Mouse (Mus musculus) liver (tissue): ENCODE data around the gene Comp.

ENCODE experiments used
- DNase-seq: peaks from one replicate; pipeline ENCODE4 v3.0.0-alpha.2; 2020; ENCODE audit warnings: mixed read lengths

Gene Comp

DNA sequence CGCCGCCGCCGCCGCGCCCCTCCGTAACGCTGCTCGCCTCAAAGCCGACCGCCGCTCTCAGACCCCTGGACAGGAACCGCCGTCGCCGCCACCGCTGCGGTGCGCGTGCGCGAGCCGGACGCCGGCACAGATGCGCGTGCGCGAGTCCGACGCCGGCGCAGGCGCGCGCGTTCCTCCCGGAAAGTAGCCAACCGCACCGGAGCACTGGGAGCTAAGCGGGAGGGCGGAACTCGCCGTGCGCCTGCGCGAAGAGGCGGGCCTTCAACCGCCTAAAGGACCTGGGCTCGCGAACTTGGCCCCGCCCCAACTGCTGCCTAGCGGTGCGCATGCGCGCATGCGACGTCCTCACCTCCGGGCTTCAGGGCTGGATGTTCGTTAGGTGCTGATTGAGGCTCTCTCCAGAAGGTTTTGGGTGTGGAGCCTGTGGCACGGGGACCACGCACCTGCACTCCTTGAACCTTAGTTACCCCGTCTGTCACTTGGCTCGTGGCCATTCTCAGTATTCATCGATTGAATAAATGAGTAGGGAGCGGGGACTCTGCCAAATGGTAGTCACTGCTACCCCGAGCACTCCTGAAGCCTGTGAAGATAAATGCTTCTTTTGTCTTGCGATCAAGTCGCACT lies 20.1 kb upstream of the Comp start, which contains the start of gene Upf1:
TSS of gene Upf1 (minus strand) at position 85 of the 624 bp plus-strand sequence.
- peak; percentile 100 for DNase-seq

- no peak for DNase-seq
Measured at GRCm38 (mm10) chr8:70354004-70354403, 19.4 kb upstream of the Comp start.

DNA sequence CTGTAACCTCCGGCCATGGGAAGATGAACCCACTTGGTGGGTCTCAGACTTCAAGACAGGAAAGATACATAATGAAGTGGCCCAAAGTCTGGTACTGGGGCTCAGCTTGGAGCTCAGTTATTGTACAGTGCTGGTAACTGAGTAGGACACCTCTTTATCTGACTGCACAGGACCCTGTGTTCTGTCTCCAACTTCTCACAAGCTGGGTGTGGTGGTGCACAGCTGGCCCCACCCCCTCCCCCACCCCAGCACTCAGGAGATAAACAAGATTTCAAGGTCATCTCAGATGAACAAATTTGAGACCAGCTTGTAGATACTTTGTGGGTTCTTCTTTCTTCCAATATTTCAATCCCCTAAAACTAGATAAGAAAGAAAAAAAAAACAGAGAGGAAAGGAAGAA lies 17.2 kb upstream of the Comp start:
- DNase-seq = peak; percentile 85

GRCm38 (mm10) chr8:70359411-70359810 lies 13.9 kb upstream of the Comp start:
- DNase-seq = no peak

DNA sequence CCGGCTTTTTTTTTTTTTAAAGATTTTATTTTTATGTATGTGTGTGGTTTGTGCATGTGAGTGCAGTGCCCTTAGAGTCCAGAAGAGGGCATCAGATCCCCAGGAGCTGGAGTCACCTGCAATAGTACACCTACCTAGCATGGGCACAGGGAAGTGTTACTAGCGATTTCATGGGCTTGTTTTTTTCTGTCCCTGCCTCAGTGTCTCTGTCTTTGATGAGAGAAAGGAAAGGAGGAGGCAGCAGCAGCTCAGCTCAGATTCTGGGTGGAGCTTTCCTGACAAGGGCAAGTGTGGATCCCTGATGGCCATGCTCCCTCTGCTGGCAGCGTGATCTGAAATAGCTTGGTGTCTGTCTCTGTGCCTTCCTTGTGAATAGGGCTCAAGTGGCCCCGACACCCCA lies 12.6 kb upstream of the Comp start:
- peak; percentile 71 for DNase-seq

- no peak for DNase-seq
Measured at GRCm38 (mm10) chr8:70361484-70362032, 11.8 kb upstream of the Comp start.

DNA sequence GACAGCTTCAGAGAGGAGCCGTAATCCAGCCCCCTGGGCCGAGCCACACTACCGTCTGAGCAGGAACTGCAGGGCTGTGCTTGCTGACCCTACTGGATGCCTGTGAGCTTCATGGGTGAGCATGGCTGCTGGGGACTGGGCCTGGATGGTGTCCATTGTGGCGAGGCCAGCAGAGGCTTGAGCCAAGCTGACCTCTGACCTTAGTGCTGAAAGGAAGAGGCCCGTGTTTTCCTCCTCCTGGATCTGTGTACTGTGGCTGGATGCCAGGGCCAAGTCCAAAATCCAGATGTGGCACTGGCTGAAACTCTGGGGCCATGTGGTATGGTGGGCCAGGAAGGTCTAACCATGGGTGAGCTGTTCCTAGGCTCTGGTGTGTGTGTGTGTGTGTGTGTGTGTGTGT lies 9.3 kb upstream of the Comp start:
- peak; percentile 47 for DNase-seq

DNA sequence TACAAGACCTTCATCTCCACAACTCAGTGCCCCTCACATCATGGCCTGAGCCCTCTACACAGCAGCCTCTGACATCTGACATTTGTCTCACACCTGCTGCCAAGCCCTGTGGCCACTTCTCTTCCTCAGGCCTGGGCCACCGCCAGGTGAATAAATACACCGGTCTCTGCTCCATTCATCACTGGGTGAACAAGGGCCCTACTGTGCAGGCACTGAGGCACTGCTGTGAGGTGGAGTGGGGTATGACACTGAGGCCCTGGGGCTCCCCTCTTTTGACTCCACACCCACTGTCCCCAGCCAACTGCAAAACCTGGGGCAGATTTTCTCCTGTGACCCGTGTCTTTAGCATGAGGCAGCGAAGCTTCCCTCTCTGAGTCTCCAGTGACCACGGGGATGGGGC lies 6.8 kb upstream of the Comp start:
- no peak for DNase-seq

- DNase-seq = no peak
Measured at GRCm38 (mm10) chr8:70370476-70370875, 2.9 kb upstream of the Comp start.

- no peak for DNase-seq
Measured at GRCm38 (mm10) chr8:70371951-70372350, 1.4 kb upstream of the Comp start.

- peak; percentile 87 for DNase-seq
Measured at GRCm38 (mm10) chr8:70374318-70374927, 1.1 kb downstream of the Comp start.

GRCm38 (mm10) chr8:70375212-70375859 lies 2.0 kb downstream of the Comp start:
- no peak for DNase-seq

DNA sequence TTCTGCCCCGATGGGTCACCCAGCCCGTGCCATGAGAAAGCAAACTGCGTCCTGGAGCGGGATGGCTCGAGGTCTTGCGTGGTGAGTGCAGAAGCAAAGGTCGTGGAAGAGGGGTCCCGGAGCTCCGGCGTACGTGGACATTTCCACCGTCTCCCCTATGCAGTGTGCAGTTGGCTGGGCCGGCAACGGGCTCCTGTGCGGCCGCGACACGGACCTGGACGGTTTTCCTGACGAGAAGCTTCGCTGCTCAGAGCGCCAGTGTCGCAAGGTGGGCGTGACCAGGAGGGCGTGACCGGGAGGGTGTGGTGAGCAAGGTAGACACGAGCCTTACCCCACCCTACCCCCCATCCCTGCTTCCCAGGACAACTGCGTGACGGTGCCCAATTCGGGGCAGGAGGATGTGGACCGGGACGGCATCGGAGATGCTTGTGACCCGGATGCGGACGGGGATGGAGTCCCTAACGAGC lies 3.0 kb downstream of the Comp start:
- peak; percentile 41 for DNase-seq

GRCm38 (mm10) chr8:70377049-70377448 lies 3.7 kb downstream of the Comp start:
- no peak for DNase-seq

GRCm38 (mm10) chr8:70380069-70380468 lies 6.7 kb downstream of the Comp start:
- DNase-seq = no peak

DNA sequence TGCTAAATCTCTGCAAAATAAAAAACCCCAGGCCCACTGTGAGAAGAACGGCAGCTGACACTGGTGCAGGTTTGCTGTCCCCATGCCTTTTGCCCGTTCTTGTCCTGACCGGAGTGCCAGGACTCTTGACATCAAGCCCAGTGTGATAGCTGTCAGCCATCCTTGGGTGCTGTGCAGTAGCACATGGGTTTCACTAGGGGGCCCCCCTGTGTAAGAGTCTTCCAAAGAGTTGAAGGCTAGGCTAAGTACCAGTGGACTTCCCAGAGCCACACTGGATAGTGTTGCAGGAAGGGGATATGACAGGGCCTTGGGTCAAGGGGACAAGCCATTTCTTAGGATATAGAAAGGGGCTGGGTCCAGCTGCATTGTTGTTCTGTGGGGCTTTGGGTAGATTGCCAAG lies 9.9 kb downstream of the Comp start:
- DNase-seq = peak; percentile 78

GRCm38 (mm10) chr8:70389678-70390077 lies 16.3 kb downstream of the Comp start:
- no peak for DNase-seq

GRCm38 (mm10) chr8:70393087-70393486 lies 19.7 kb downstream of the Comp start:
- DNase-seq = no peak

GRCm38 (mm10) chr8:70394269-70394998 lies 21.1 kb downstream of the Comp start:
- no peak for DNase-seq

DNA sequence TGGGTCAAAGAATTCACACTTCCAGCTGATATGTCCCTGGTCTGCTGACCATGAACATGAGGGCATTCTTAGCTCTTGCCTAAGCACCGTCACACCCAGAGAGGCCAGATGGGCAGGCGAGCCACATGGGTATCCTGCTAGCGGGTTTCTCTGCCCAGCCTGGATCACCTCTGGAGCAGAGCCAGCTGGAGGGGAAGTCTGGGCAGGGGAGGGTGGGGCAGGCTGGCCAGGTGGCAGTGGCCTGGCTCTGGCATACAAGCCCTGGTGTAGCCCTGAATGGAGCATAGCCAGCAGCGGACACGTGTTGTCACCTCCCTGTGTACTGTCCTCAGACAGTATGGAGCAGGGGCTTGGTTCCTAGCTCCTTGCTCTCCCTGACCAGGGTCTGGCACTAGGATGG lies 22.3 kb downstream of the Comp start:
- no peak for DNase-seq

GRCm38 (mm10) chr8:70396184-70396583 lies 22.8 kb downstream of the Comp start:
- no peak for DNase-seq

- DNase-seq = no peak
Measured at GRCm38 (mm10) chr8:70397611-70398563, 24.5 kb downstream of the Comp start.
